In the genomic region with DNA sequence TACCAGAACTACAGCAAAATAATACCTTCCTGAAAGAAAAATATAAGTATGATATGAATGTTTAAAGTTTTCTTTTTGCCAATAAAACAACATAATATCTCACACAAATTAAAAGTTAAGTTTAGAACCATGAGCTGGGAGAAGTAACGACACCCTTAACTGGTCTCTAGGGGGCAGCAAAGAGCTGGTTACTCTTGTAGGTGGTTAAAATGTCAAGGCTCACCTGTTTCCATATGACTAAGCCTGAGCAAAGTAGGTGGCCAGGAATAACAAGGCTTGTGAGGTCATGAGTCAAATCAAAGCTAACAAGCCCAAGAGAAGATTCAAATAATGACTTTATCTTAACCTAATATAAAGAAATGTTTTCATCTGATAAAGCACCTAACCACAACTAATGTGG, we compare ENCODE assay signal across 8 mouse cellular contexts. TPM values are rescaled to one million over a fixed set of nuclear protein-coding genes. Genes with fewer than 3 reads are reported as not detected.
DNase-seq lines count a peak whose midpoint lies in the region; ATAC-seq lines count a peak whose summit lies in the region.

No protein-coding gene starts in this region.

- H3K4me1 ChIP-seq in kidney, embryonic 14.5 days (ENCODE audit: control insufficient read depth, insufficient read depth, low read length) = no peaks in the 10 kb centered on the region

- no peak overlapping the region for H3K27ac ChIP-seq in kidney, embryonic 14.5 days (ENCODE audit: low read depth, low read length)

- no peaks in the 10 kb centered on the region for H3K36me3 ChIP-seq in kidney, embryonic 14.5 days (ENCODE audit: control insufficient read depth, insufficient read depth, low read length)

- ATAC-seq in kidney, embryonic 14.5 days (ENCODE audit: low FRiP score, low TSS enrichment) = no peak
- ATAC-seq in megakaryocyte, adult 5-6 weeks (ENCODE audit: poor library complexity, severe bottlenecking) = no peak

- H3K9me3 ChIP-seq in kidney, embryonic 14.5 days (ENCODE audit: control insufficient read depth, low read length) = no peaks in the 10 kb centered on the region

- no peak overlapping the region for H3K4me2 ChIP-seq in kidney, embryonic 14.5 days (replicated peaks; ENCODE audit: low read depth, low read length)

- no peak overlapping the region for H3K4me3 ChIP-seq in kidney, embryonic 14.5 days (ENCODE audit: low read length)

- 0% methylated on average over 1 of the region's 1 CpGs for WGBS in kidney, embryonic 14.5 days

- H3K27me3 ChIP-seq in kidney, embryonic 14.5 days (ENCODE audit: control insufficient read depth, insufficient read depth, low read length) = no peaks in the 10 kb centered on the region

- H3K9ac ChIP-seq in kidney, embryonic 14.5 days (ENCODE audit: low read depth, low read length) = no peak overlapping the region

- DNase-seq in kidney, adult 18-20 months = peak; percentile 41
- DNase-seq in ES-CJ7 (ENCODE audit: low read depth, low spot score) = peak; percentile 71
- peak; percentile 50 for DNase-seq in c-Kit-positive CD71-negative TER-119-negative erythroid progenitor cells, embryonic 14.5 days (ENCODE audit: low read depth)
- DNase-seq in gastrocnemius, postnatal 10 days = peak; percentile 20
- DNase-seq in layer of hippocampus, adult 18-20 months (ENCODE audit: low spot score in 2 of 2) = peak; percentile 19 to 78
- peak; percentile 82 for DNase-seq in retina, embryonic 14.5 days (ENCODE audit: low spot score)

RNA-seq across cellular contexts. Expression of gene 4921504E06Rik, which starts 24.9 kb away (rescaled TPM):
- not detected in 2 replicates for polyA plus RNA-seq in kidney, embryonic 14.5 days (2014; fragmentation: Nextera tagmentation; extraction: Ambion mirVana)
- not detected for total RNA-seq in gastrocnemius, postnatal 10 days (2021)
- not detected for total RNA-seq in layer of hippocampus, adult 18-20 months (2021)
- total RNA-seq in megakaryocyte, adult 5-6 weeks (2015) = not detected in 2 replicates
- total RNA-seq in megakaryocyte, adult 5-6 weeks (2017) = not detected in 2 replicates

Comparison
In these comparisons a context has a peak if more than half of its experiments do, and no peak if none do; other contexts are left out.
1. DNase-seq: peak in every context shown above with its lines; median percentile 82 in retina, embryonic 14.5 days; 71 in ES-CJ7; 50 in c-Kit-positive CD71-negative TER-119-negative erythroid progenitor cells, embryonic 14.5 days; 48 in layer of hippocampus, adult 18-20 months; 41 in kidney, adult 18-20 months; 20 in gastrocnemius, postnatal 10 days.